Mouse (Mus musculus): ENCODE measurements around the gene Qk.

DNA sequence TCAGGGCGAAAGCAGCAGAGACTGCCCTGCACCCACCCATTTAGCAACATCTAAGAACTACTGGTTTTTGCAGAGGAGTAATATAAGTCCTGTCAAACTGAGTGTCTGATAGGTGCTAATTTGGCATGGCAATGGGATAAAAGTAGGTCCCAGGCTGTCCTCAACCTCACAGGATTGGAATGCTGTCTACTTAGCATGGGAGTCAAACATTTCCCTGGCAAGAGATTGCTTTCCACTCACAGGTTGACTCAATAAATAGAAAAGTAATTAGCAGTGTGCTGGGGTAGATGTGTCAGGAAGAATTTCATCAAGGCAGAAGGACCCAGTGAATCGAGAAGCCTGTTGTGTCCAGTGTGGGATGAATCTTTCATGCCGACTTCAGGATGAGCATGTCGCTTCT, 41.1 kb upstream of the Qk start:
- TF ChIP-seq CTCF (conservative IDR thresholded peaks at IDR 0.05; ENCODE audit: insufficient read depth, insufficient read length, low read depth, low read length) (no peak), POLR2A (IDR thresholded peaks at IDR 0.05; ENCODE audit: low read depth, low read length) (no peak)

Measured in kidney, adult 2 months (tissue).